Mouse (Mus musculus) lung, embryonic 15.5 days (tissue): Measurements from ENCODE around the gene Olfr473. TPM values are rescaled to one million over a fixed set of nuclear protein-coding genes. Genes with fewer than 3 reads are reported as not detected.
"Not testable (repeated sequence)": the region's sequence is repeated elsewhere in the genome, so short reads cannot be mapped to it uniquely, and the experiment has no call there.

Experiments used
- ATAC-seq: fragments of 200-750 bp; cut with Nextera tagmentation; 2 replicates; pipeline ENCODE4 v1.8.0; 2017; ENCODE audit warnings: moderate number of reproducible peaks, borderline replicate concordance; ENCODE audit not compliant: low FRiP score, low TSS enrichment; ENCODE audit errors: extremely low read depth
- H3K27ac ChIP-seq: fragments of 300-500 bp; sonication (generic); 2 replicates; pipeline ENCODE4 v1.5.1; 2015; ENCODE audit warnings: moderate library complexity, mild to moderate bottlenecking, inconsistent platforms
- H3K27me3 ChIP-seq: fragments of 300-500 bp; sonication (generic); 2 replicates; pipeline ENCODE4 v1.6.1; 2015; ENCODE audit warnings: inconsistent platforms
- H3K36me3 ChIP-seq: fragments of 300-500 bp; sonication (generic); 2 replicates; pipeline ENCODE4 v1.6.1; 2015; ENCODE audit warnings: inconsistent platforms
- H3K4me1 ChIP-seq: fragments of 300-500 bp; sonication (generic); 2 replicates; pipeline ENCODE4 v1.6.1; 2015; ENCODE audit warnings: inconsistent platforms
- H3K4me2 ChIP-seq: fragments of 300-500 bp; sonication (generic); 2 replicates; pipeline ENCODE4 v1.6.1; 2015; ENCODE audit warnings: inconsistent platforms, mild to moderate bottlenecking, moderate library complexity
- H3K4me3 ChIP-seq: fragments of 300-500 bp; sonication (generic); 2 replicates; pipeline ENCODE4 v1.5.1; 2015; ENCODE audit warnings: mild to moderate bottlenecking, inconsistent platforms
- H3K9ac ChIP-seq: fragments of 300-500 bp; sonication (generic); 2 replicates; pipeline ENCODE4 v1.6.1; 2015; ENCODE audit warnings: inconsistent platforms
- H3K9me3 ChIP-seq: fragments of 300-500 bp; sonication (generic); 2 replicates; pipeline ENCODE4 v1.6.1; 2016; ENCODE audit warnings: inconsistent platforms
- WGBS: fragments of 180-500 bp; shearing (Covaris S2); methylation state at CpG from one replicate; pipeline ENCODE4 v1.1.7; 2015; 5-methylcytosine and 5-hydroxymethylcytosine counted together
- polyA plus RNA-seq: library from polyadenylated mRNA; unstranded; fragments of >200 nt; fragmentation: Nextera tagmentation; extraction: Ambion mirVana; gene quantifications from 2 replicates; pipeline ENCODE4 v1.2.1, GENCODE M21; 2015

Olfr473 gene
- not detected in 2 replicates for polyA plus RNA-seq

DNA sequence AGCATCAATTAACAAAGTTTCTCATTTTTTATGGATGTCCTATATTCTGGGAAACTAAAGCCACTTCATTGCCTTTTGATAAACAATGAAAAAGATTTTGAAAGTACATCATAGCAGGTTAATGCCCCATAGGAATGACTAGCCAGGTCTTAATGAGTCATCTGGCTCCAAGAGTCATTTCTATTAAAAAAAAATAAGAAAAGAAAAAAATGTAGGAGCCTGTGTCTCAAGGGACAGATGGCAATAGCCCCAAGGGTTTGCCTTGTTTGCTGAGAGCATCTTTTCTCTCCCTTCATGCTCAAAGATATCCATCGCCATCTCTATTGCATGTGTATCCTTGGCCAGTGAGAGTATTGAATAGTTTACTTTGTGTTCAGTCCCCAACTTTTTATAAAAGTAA is at the start of gene Olfr473:
Olfr473 (plus strand) TSS at position 301 of the 400 bp plus-strand sequence.
- no peaks in the 10 kb centered on the region for H3K27me3 ChIP-seq
- H3K27ac ChIP-seq, result no peak within 1 kb of the TSS
- no peak for ATAC-seq
- H3K9ac ChIP-seq, result no peak within 1 kb of the TSS
- H3K4me1 ChIP-seq, result no peaks in the 10 kb centered on the region
- H3K4me2 ChIP-seq, result no peak within 1 kb of the TSS
- no peaks in the 10 kb centered on the region for H3K9me3 ChIP-seq
- no peaks in the 10 kb centered on the region for H3K36me3 ChIP-seq
- 93% methylated on average over 1 of the region's 1 CpGs for WGBS
- no peak within 1 kb of the TSS for H3K4me3 ChIP-seq

DNA sequence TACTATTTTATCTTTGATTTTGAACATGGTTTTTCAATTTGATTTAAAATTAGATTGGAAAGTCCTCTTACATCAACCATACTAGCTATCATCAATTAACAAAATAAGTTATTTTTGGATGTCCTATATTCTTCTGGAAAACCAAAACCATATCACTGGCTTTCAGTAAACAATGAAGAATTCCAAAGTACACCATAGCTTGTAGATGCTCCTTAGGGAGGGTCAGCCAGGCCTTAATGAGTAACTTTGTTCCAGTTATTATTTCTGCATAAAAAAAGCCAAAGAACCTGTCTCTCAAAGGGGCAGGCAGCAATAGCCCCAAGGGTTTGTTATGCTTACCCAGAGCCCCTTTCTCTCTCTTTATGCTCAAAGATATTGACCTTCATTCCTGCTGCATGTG is 32.6 kb upstream of the Olfr473 start, which contains the start of gene Olfr472:
Olfr472 (plus strand) TSS at position 301 of the 400 bp plus-strand sequence.
- no peak for ATAC-seq
- H3K9ac ChIP-seq, result no peak within 1 kb of the TSS
- H3K4me3 ChIP-seq, result no peak within 1 kb of the TSS

GRCm38 (mm10) chr7:107952539-107952938 is 22.3 kb downstream of the Olfr473 start:
- WGBS, result 94% methylated on average over 12 of the region's 12 CpGs
- not testable (repeated sequence) for H3K27ac ChIP-seq

More for the DNA sequence above, 32.6 kb upstream of the Olfr473 start, which contains the start of gene Olfr472:
- H3K4me2 ChIP-seq, result no peak within 1 kb of the TSS
- no peaks in the 10 kb centered on the region for H3K27me3 ChIP-seq
- H3K36me3 ChIP-seq, result no peaks in the 10 kb centered on the region
- no peak within 1 kb of the TSS for H3K27ac ChIP-seq
- no peaks in the 10 kb centered on the region for H3K4me1 ChIP-seq
- no peaks in the 10 kb centered on the region for H3K9me3 ChIP-seq

DNA sequence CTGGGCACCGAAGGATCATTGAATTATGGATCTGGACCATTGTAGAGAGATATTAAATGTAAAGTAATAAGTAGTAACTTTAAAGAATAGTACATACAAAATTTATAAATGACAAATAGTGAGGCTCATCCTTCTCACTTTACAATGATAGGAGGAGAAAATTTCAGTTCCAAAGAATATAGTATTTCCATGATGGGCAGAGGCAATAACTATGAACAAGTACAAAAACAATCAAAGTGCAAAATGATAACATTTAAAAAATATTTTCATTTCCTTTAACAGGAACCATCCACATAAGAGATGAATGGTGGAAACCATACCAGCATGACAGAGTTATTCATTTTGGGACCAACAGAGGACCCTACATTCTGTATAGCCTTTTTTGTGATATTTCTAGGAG is 24.1 kb downstream of the Olfr473 start, which contains the start of gene Olfr474:
Olfr474 (plus strand) TSS at position 301 of the 400 bp plus-strand sequence.
- WGBS, result 81% methylated on average over 1 of the region's 1 CpGs
- no peaks in the 10 kb centered on the region for H3K36me3 ChIP-seq
- H3K27me3 ChIP-seq, result no peaks in the 10 kb centered on the region
- no peaks in the 10 kb centered on the region for H3K4me1 ChIP-seq
- no peak for ATAC-seq
- H3K9me3 ChIP-seq, result no peaks in the 10 kb centered on the region
- H3K27ac ChIP-seq, result no peak within 1 kb of the TSS
- H3K4me3 ChIP-seq, result no peak within 1 kb of the TSS
- H3K9ac ChIP-seq, result no peak within 1 kb of the TSS
- no peak within 1 kb of the TSS for H3K4me2 ChIP-seq

More at GRCm38 (mm10) chr7:107952539-107952938, 22.3 kb downstream of the Olfr473 start:
- H3K27me3 ChIP-seq, H3K36me3 ChIP-seq, H3K4me2 ChIP-seq, H3K4me3 ChIP-seq, ATAC-seq, H3K9ac ChIP-seq, H3K9me3 ChIP-seq, H3K4me1 ChIP-seq: not testable (repeated sequence)

DNA sequence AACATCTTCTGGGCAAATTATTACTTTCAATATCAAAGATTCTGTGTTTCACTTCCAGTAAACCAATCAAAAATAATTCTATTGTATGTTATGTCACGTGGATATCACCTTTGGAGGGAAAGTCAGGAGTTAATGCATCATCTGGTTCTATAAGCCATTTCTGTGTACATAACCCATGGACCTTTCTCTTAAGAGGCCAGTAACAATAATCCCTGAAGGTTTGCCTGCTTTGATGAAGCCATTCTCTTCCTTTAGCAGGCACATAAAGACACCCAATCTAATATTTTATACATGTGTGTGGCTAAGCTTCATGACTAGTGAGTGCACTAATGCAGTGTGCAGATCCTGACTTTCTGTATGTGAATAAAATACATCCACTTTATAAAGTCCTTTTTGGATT is 34.3 kb downstream of the Olfr473 start, which contains the start of gene Olfr476:
Olfr476 (plus strand) TSS at position 301 of the 400 bp plus-strand sequence.
- Histone ChIP-seq H3K9ac (no peak within 1 kb of the TSS), H3K4me3 (no peak within 1 kb of the TSS), H3K27ac (no peak within 1 kb of the TSS), H3K4me1 (no peaks in the 10 kb centered on the region), H3K9me3 (no peaks in the 10 kb centered on the region), H3K27me3 (no peaks in the 10 kb centered on the region), H3K4me2 (no peak within 1 kb of the TSS), H3K36me3 (no peaks in the 10 kb centered on the region)
- ATAC-seq, result no peak
- WGBS, result 47% methylated on average over 1 of the region's 1 CpGs

Other genes starting within 250 kb of the Olfr473 start
- 0.20 and 0.21 TPM in 2 replicates for gene Cyb5r2, start 172.4 kb upstream of the Olfr473 start, polyA plus RNA-seq
- gene Ovch2, start 129.2 kb upstream of the Olfr473 start, polyA plus RNA-seq, result not detected in 2 replicates
- gene Olfr467, start 118.2 kb upstream of the Olfr473 start, polyA plus RNA-seq, result not detected in 2 replicates
- not detected in 2 replicates for gene Olfr469, start 104.9 kb upstream of the Olfr473 start, polyA plus RNA-seq
- gene Olfr470, start 83.0 kb upstream of the Olfr473 start, polyA plus RNA-seq, result not detected in 2 replicates
- gene Olfr472, start 32.5 kb upstream of the Olfr473 start, polyA plus RNA-seq, result not detected in 2 replicates
- not detected in 2 replicates for gene Olfr474, start 24.2 kb downstream of the Olfr473 start, polyA plus RNA-seq
- gene Olfr476, start 34.4 kb downstream of the Olfr473 start, polyA plus RNA-seq, result not detected in 2 replicates
- gene Olfr477, start 56.2 kb downstream of the Olfr473 start, polyA plus RNA-seq, result not detected in 2 replicates
- not detected in 2 replicates for gene Olfr478, start 103.5 kb downstream of the Olfr473 start, polyA plus RNA-seq
- not detected in 2 replicates for gene Olfr479, start 120.2 kb downstream of the Olfr473 start, polyA plus RNA-seq
- not detected in 2 replicates for gene Olfr480, start 136.9 kb downstream of the Olfr473 start, polyA plus RNA-seq
- gene Olfr481, start 149.4 kb downstream of the Olfr473 start, polyA plus RNA-seq, result not detected in 2 replicates
- not detected in 2 replicates for gene Olfr482, start 167.1 kb downstream of the Olfr473 start, polyA plus RNA-seq
- not detected in 2 replicates for gene Olfr483, start 170.4 kb downstream of the Olfr473 start, polyA plus RNA-seq
- gene Olfr484, start 197.0 kb downstream of the Olfr473 start, polyA plus RNA-seq, result not detected in 2 replicates
- not detected in 2 replicates for gene Olfr485, start 229.4 kb downstream of the Olfr473 start, polyA plus RNA-seq
- gene Olfr486, start 242.3 kb downstream of the Olfr473 start, polyA plus RNA-seq, result not detected in 2 replicates